Mouse (Mus musculus): Measurements from ENCODE around the gene Olfr65. TPM values are rescaled to one million over a fixed set of nuclear protein-coding genes. Genes with fewer than 3 reads are reported as not detected.

Olfr65 gene
- not detected in 2 replicates for total RNA-seq (2017)

DNA sequence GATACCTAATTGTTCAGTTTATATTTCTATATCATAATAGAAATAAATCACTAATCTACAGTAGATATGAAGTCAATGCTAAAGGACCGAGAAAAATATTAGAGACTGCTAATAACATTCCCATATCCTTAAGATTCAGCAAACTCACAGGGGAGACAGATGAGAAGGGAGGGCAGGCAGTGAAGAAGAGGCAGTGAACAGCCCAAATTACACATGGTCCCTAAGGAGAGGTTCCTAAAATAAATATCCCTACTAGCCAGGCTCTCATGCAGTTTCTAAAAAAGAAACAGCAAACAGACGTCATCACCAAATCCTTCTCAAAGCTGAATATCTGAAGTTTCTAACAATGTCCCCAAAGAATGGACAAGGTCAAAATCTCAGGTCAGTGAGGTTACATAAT lies at the start of gene Olfr65:
Olfr65 (plus strand) TSS at position 301 of the 400 bp plus-strand sequence.
- ATAC-seq (replicated peaks in 1 of 2; ENCODE audit: insufficient read depth in 1 of 2, low FRiP score in 2 of 2, low TSS enrichment in 1 of 2, low read depth in 1 of 2, poor library complexity in 2 of 2, severe bottlenecking in 2 of 2): no peak

GRCm38 (mm10) chr7:103854669-103855068 lies 48.6 kb upstream of the Olfr65 start:
- ATAC-seq (replicated peaks in 1 of 2; ENCODE audit: insufficient read depth in 1 of 2, low FRiP score in 2 of 2, low TSS enrichment in 1 of 2, low read depth in 1 of 2, poor library complexity in 2 of 2, severe bottlenecking in 2 of 2): no peak; a peak in 1 of 4 replicates

DNA sequence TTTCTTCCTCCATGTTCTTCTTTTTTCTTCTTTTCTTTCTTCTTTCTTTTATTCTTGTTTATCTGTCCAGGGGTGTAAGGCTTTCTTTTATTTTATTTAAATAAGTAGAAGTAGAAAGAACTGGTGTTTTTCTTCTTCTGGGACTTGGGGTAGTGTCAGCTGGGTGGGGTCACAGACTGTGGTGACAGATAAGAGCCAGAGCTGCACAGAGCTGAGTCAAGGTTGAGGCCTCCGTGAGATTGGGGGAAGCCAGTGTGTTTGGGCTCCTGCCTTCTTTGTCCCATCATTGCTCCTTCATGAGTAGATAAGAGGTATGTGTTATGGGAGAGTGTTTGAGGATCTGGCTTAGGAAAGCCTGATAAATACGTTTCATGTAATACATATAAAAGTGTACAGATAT lies 44.2 kb upstream of the Olfr65 start:
- peak; percentile 33 to 54; a peak in 2 of 4 replicates for ATAC-seq (replicated peaks in 1 of 2; ENCODE audit: insufficient read depth in 1 of 2, low FRiP score in 2 of 2, low TSS enrichment in 1 of 2, low read depth in 1 of 2, poor library complexity in 2 of 2, severe bottlenecking in 2 of 2)

- ATAC-seq (replicated peaks in 1 of 2; ENCODE audit: insufficient read depth in 1 of 2, low FRiP score in 2 of 2, low TSS enrichment in 1 of 2, low read depth in 1 of 2, poor library complexity in 2 of 2, severe bottlenecking in 2 of 2): peak; percentile 84 to 93
Observed at GRCm38 (mm10) chr7:103860855-103861254, 42.4 kb upstream of the Olfr65 start.

DNA sequence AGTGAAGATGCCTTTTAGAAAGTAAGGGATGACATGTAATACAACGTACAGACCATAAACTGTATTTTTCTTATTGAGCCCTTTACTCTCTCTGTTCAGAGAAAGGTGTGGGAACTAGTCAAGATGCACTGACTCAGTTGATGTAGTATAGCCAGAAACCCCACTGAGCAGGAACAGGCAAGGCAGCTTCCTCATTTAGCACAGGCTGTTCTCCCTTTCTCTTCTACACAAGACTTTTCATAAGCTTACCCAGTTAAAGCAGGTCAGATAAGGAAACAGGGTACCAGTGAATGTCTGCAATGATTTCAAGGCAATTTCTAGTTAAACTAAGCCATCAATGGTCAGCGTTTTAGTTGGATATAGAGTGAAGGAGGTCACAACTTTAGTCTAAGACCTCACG lies 41.8 kb upstream of the Olfr65 start:
- ATAC-seq (replicated peaks in 1 of 2; ENCODE audit: insufficient read depth in 1 of 2, low FRiP score in 2 of 2, low TSS enrichment in 1 of 2, low read depth in 1 of 2, poor library complexity in 2 of 2, severe bottlenecking in 2 of 2): peak; percentile 39 to 63; a peak in 3 of 4 replicates

- peak in 1 of 2 experiments; percentile 16; a peak in 1 of 4 replicates for ATAC-seq (replicated peaks in 1 of 2; ENCODE audit: insufficient read depth in 1 of 2, low FRiP score in 2 of 2, low TSS enrichment in 1 of 2, low read depth in 1 of 2, poor library complexity in 2 of 2, severe bottlenecking in 2 of 2)
Observed at GRCm38 (mm10) chr7:103865716-103866115, 37.6 kb upstream of the Olfr65 start.

DNA sequence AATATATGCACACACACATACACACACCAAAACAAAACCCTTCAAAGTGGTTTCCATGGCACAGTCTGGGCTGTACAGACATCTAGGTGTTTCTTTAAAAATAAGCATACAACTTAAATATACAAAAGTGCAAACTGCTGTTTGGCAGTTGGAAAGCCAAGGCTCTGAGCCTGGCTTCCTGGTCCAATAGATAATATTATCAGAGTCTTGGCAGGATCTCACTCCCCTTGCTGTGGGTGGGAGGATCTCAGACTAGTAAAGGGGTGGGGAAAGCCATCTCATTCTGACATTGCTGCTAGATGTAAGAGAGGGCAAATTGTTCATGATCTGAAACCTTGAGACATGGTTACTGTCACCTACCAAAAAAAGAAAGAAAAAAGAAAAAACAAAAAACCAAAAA lies 32.6 kb upstream of the Olfr65 start:
- ATAC-seq (replicated peaks in 1 of 2; ENCODE audit: insufficient read depth in 1 of 2, low FRiP score in 2 of 2, low TSS enrichment in 1 of 2, low read depth in 1 of 2, poor library complexity in 2 of 2, severe bottlenecking in 2 of 2): peak; percentile 53 to 77; a peak in 3 of 4 replicates

GRCm38 (mm10) chr7:103873064-103873463 lies 30.2 kb upstream of the Olfr65 start:
- ATAC-seq (replicated peaks in 1 of 2; ENCODE audit: insufficient read depth in 1 of 2, low FRiP score in 2 of 2, low TSS enrichment in 1 of 2, low read depth in 1 of 2, poor library complexity in 2 of 2, severe bottlenecking in 2 of 2): peak; percentile 53 to 60; a peak in 3 of 4 replicates

- peak; percentile 24 to 57; a peak in 2 of 4 replicates for ATAC-seq (replicated peaks in 1 of 2; ENCODE audit: insufficient read depth in 1 of 2, low FRiP score in 2 of 2, low TSS enrichment in 1 of 2, low read depth in 1 of 2, poor library complexity in 2 of 2, severe bottlenecking in 2 of 2)
Observed at GRCm38 (mm10) chr7:103874451-103874850, 28.8 kb upstream of the Olfr65 start.

- no peak for ATAC-seq (replicated peaks in 1 of 2; ENCODE audit: insufficient read depth in 1 of 2, low FRiP score in 2 of 2, low TSS enrichment in 1 of 2, low read depth in 1 of 2, poor library complexity in 2 of 2, severe bottlenecking in 2 of 2)
Observed at GRCm38 (mm10) chr7:103877093-103877492, 26.2 kb upstream of the Olfr65 start.

GRCm38 (mm10) chr7:103886152-103886551 lies 17.1 kb upstream of the Olfr65 start, which contains the start of gene Olfr66:
TSS of gene Olfr66 (minus strand) at chr7:103886252.
- no peak for ATAC-seq (replicated peaks in 1 of 2; ENCODE audit: insufficient read depth in 1 of 2, low FRiP score in 2 of 2, low TSS enrichment in 1 of 2, low read depth in 1 of 2, poor library complexity in 2 of 2, severe bottlenecking in 2 of 2)

DNA sequence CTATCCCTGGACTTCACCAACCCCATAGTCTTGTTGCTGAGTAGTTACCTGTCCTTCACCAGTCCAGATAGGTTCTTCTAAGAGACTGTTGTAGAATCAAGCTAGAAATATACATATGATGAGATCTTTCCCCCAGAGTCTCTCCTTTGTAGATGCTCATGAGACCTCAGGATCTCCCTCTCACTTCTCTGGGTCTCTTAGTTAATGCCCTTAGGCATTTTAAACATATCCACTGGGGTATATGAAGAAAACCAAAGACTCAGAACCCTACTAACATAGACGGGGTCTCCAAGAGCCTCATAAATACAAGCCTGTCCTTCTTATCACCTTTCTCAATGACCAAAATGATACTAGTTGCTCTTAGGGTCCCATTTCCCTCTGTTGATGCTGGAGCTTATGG lies 8.9 kb upstream of the Olfr65 start, which contains the start of gene Olfr64:
Olfr64 (minus strand) TSS at position 101 of the 400 bp plus-strand sequence.
- no peak for ATAC-seq (replicated peaks in 1 of 2; ENCODE audit: insufficient read depth in 1 of 2, low FRiP score in 2 of 2, low TSS enrichment in 1 of 2, low read depth in 1 of 2, poor library complexity in 2 of 2, severe bottlenecking in 2 of 2)

- ATAC-seq (replicated peaks in 1 of 2; ENCODE audit: insufficient read depth in 1 of 2, low FRiP score in 2 of 2, low TSS enrichment in 1 of 2, low read depth in 1 of 2, poor library complexity in 2 of 2, severe bottlenecking in 2 of 2): peak; percentile 79
Observed at GRCm38 (mm10) chr7:103910047-103910446, 6.8 kb downstream of the Olfr65 start.

DNA sequence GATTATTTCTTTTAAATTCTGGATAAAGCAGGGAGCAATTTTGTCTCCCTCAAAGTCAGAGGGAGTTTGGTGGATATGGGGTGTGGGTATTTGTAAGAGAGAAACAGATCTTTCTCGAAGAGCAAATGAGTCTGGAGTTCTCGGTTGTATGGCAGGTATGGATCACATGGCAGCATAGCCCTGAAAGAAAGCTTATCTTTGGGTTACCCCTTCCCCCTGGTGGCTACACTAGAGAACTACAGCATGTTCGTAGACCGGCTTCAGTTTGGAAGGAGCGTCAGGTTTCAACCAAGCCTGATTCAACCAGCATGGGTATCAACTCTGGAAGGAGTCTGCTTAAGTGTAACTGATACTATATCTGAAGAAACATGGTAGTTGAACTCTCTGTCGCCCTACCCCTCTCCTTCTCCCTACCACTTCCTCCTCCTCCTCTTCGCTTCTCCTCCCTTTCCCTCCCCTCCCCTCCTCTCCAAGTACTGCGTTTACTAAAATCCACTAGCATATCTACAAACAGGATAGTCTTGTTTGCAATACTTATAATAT lies 9.8 kb downstream of the Olfr65 start:
- ATAC-seq (replicated peaks in 1 of 2; ENCODE audit: insufficient read depth in 1 of 2, low FRiP score in 2 of 2, low TSS enrichment in 1 of 2, low read depth in 1 of 2, poor library complexity in 2 of 2, severe bottlenecking in 2 of 2): peak; percentile 36 to 39; a peak in 1 of 4 replicates

- ATAC-seq (replicated peaks in 1 of 2; ENCODE audit: insufficient read depth in 1 of 2, low FRiP score in 2 of 2, low TSS enrichment in 1 of 2, low read depth in 1 of 2, poor library complexity in 2 of 2, severe bottlenecking in 2 of 2): no peak
Observed at GRCm38 (mm10) chr7:103915338-103915737, 12.1 kb downstream of the Olfr65 start.

DNA sequence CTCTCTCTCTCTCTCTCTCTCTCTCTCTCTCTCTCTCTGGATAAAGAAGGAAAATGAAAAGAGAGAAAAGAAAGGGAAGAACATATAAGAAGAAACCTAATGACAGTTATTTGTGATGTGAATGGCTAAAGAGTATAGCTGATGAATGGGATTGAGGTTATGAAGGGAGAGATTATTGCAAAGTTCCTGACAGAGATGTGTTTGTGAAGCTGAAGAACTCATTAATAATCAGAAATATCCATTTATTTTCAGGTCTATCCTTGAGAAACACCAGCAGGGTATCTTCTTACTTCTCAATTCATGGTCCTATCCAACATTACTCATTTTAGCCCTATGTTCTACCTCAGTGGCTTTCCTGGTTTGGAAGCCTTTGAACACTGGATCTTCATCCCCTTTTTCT lies 25.2 kb downstream of the Olfr65 start, which contains the start of gene Olfr631:
Olfr631 (plus strand) TSS at position 301 of the 400 bp plus-strand sequence.
- ATAC-seq (replicated peaks in 1 of 2; ENCODE audit: insufficient read depth in 1 of 2, low FRiP score in 2 of 2, low TSS enrichment in 1 of 2, low read depth in 1 of 2, poor library complexity in 2 of 2, severe bottlenecking in 2 of 2): no peak

- ATAC-seq (replicated peaks in 1 of 2; ENCODE audit: insufficient read depth in 1 of 2, low FRiP score in 2 of 2, low TSS enrichment in 1 of 2, low read depth in 1 of 2, poor library complexity in 2 of 2, severe bottlenecking in 2 of 2): no peak
Observed at GRCm38 (mm10) chr7:103934264-103934663, 31.0 kb downstream of the Olfr65 start, which contains the start of gene Olfr632. TSS of gene Olfr632 (plus strand) at chr7:103934347.

GRCm38 (mm10) chr7:103942730-103943129 lies 39.4 kb downstream of the Olfr65 start:
- peak; percentile 88 to 91 for ATAC-seq (replicated peaks in 1 of 2; ENCODE audit: insufficient read depth in 1 of 2, low FRiP score in 2 of 2, low TSS enrichment in 1 of 2, low read depth in 1 of 2, poor library complexity in 2 of 2, severe bottlenecking in 2 of 2)

- no peak for ATAC-seq (replicated peaks in 1 of 2; ENCODE audit: insufficient read depth in 1 of 2, low FRiP score in 2 of 2, low TSS enrichment in 1 of 2, low read depth in 1 of 2, poor library complexity in 2 of 2, severe bottlenecking in 2 of 2)
Observed at GRCm38 (mm10) chr7:103944137-103944536, 40.9 kb downstream of the Olfr65 start, which contains the start of gene Olfr633. TSS of gene Olfr633 (plus strand) at chr7:103944437.
